Comparison of ENCODE assay signal across 21 mouse cellular contexts in genomic region chr7:126725077-126725476, GRCm38 (mm10). TPM values are rescaled to one million over a fixed set of nuclear protein-coding genes. Genes with fewer than 3 reads are reported as not detected.
DNase-seq lines count a peak whose midpoint lies in the region; ATAC-seq and TF ChIP-seq lines count a peak whose summit lies in the region.
"Had no signal": no experiment of that assay in that cellular context is flagged by ENCODE, and none has a peak within 500 bp of the region (broad histone marks: within the 10 kb centered on the region; RNA-seq: fewer than 3 reads in every experiment).

No protein-coding gene starts in this region.

- peak overlapping the region; percentile 8; the same call in 1 of the 2 replicates for H3K4me3 ChIP-seq in bone marrow macrophage, adult 2 months (ENCODE audit: insufficient read depth, low read length)
- no peak overlapping the region for H3K4me3 ChIP-seq in hindbrain, embryonic 10.5 days
- H3K4me3 ChIP-seq: embryonic facial prominence, embryonic 10.5 days; gastrocnemius, adult 2 months; heart, embryonic 10.5 days; hindbrain, embryonic 15.5 days had no signal

- ATAC-seq in monocyte, adult 5-6 weeks (replicated peaks; ENCODE audit: insufficient number of reproducible peaks, low FRiP score, low TSS enrichment, poor library complexity, severe bottlenecking) = peak; percentile 81
- ATAC-seq: forebrain, embryonic 14.5 days; inflammation-experienced regulatory T-cells, adult 6 months had no signal

- H3K27me3 ChIP-seq in hindbrain, embryonic 10.5 days (ENCODE audit: insufficient read depth, poor library complexity, severe bottlenecking) = no peaks in the 10 kb centered on the region
- H3K27me3 ChIP-seq: hindbrain, embryonic 15.5 days had no signal

- WGBS in hindbrain, embryonic 10.5 days = 85% methylated on average over 3 of the region's 3 CpGs

- peaks cover 31% of the 10 kb centered on the region for H3K4me1 ChIP-seq in bone marrow macrophage, adult 2 months (ENCODE audit: control insufficient read depth, insufficient read depth, low read length)
- H3K4me1 ChIP-seq in hindbrain, embryonic 10.5 days (replicated peaks) = no peaks in the 10 kb centered on the region
- H3K4me1 ChIP-seq: embryonic facial prominence, embryonic 10.5 days; heart, embryonic 10.5 days; hindbrain, embryonic 15.5 days had no signal

- no peak for TF ChIP-seq POLR2A in bone marrow macrophage, adult 2 months (IDR thresholded peaks at IDR 0.05; ENCODE audit: borderline replicate concordance, low read depth, low read length)

- H3K36me3 ChIP-seq in hindbrain, embryonic 10.5 days = no peaks in the 10 kb centered on the region
- H3K36me3 ChIP-seq: embryonic facial prominence, embryonic 10.5 days; heart, embryonic 10.5 days; hindbrain, embryonic 15.5 days had no signal

- H3K27ac ChIP-seq in bone marrow macrophage, adult 2 months (ENCODE audit: insufficient read depth, low read depth, low read length) = peak overlapping the region; percentile 83
- no peak overlapping the region for H3K27ac ChIP-seq in hindbrain, embryonic 10.5 days
- H3K27ac ChIP-seq: embryonic facial prominence, embryonic 10.5 days; gastrocnemius, adult 2 months; heart, embryonic 10.5 days; hindbrain, embryonic 15.5 days had no signal

- TF ChIP-seq CTCF in bone marrow macrophage, adult 2 months (IDR thresholded peaks at IDR 0.05; ENCODE audit: low read depth, low read length) = no peak

- peak; percentile 83 for DNase-seq in 416B (ENCODE audit: low read depth)
- DNase-seq in induced T-regulatory cell, adult 2 months (ENCODE audit: low read depth) = peak; percentile 34
- DNase-seq in heart, adult 18-20 months = no peak
- DNase-seq in hindbrain, embryonic 10.5 days (ENCODE audit: low spot score) = no peak
- DNase-seq in retina, embryonic 14.5 days (ENCODE audit: low spot score) = no peak
- DNase-seq: adrenal gland, adult 8-10 months; adrenal gland, postnatal 36 days; cerebellum, adult 11-12 months; cerebellum, adult 9-10 months; cerebellum, postnatal 25 days; gastrocnemius, adult 2 months; gastrocnemius, postnatal 25 days; heart, adult 11 months; heart, postnatal 10 days had no signal

- no peaks in the 10 kb centered on the region for H3K9me3 ChIP-seq in hindbrain, embryonic 10.5 days
- H3K9me3 ChIP-seq: heart, embryonic 10.5 days; hindbrain, embryonic 15.5 days had no signal

RNA-seq across cellular contexts. Expression of gene Coro1a, which starts 17.5 kb away (rescaled TPM):
- 622 and 668 TPM in 2 replicates for polyA plus RNA-seq in bone marrow macrophage, adult 2 months (2012; ENCODE audit: insufficient read depth, insufficient read length, missing spikeins)
- 1,450 to 2,051 TPM (median 1,984 TPM) in 3 replicates for total RNA-seq in monocyte, adult 5-6 weeks (2017)
- total RNA-seq in heart, adult 18-20 months (2021) = 10 to 100 TPM in 1 of 2 experiments, 1 to 10 TPM in 1; 9.3 to 28.6 TPM
- 49.2 and 59.5 TPM in 2 replicates for polyA plus RNA-seq in hindbrain, embryonic 10.5 days (2016; fragmentation: Nextera tagmentation; extraction: Ambion mirVana)

RNA-seq across cellular contexts. Expression of gene Slx1b, which starts 29.5 kb away (rescaled TPM):
- 8.4 and 11.6 TPM in 2 replicates for polyA plus RNA-seq in bone marrow macrophage, adult 2 months (2012; ENCODE audit: insufficient read depth, insufficient read length, missing spikeins)
- total RNA-seq in monocyte, adult 5-6 weeks (2017) = 3.0 to 6.2 TPM (median 6.1 TPM) in 3 replicates
- total RNA-seq in heart, adult 18-20 months (2021) = 1 to 10 TPM; 3.7 to 4.1 TPM
- polyA plus RNA-seq in hindbrain, embryonic 10.5 days (2016; fragmentation: Nextera tagmentation; extraction: Ambion mirVana) = 15.3 and 16.6 TPM in 2 replicates

RNA-seq across cellular contexts. Expression of gene Bola2, which starts 29.9 kb away (rescaled TPM):
- 62.1 and 63.7 TPM in 2 replicates for polyA plus RNA-seq in bone marrow macrophage, adult 2 months (2012; ENCODE audit: insufficient read depth, insufficient read length, missing spikeins)
- 68.4 to 80.5 TPM (median 78.3 TPM) in 3 replicates for total RNA-seq in monocyte, adult 5-6 weeks (2017)
- 10 to 100 TPM; 60.1 to 60.4 TPM for total RNA-seq in heart, adult 18-20 months (2021)
- polyA plus RNA-seq in hindbrain, embryonic 10.5 days (2016; fragmentation: Nextera tagmentation; extraction: Ambion mirVana) = 208 and 212 TPM in 2 replicates

RNA-seq across cellular contexts. Expression of gene Mapk3, which starts 34.3 kb away (rescaled TPM):
- 331 and 390 TPM in 2 replicates for polyA plus RNA-seq in bone marrow macrophage, adult 2 months (2012; ENCODE audit: insufficient read depth, insufficient read length, missing spikeins)
- 40.9 to 55.3 TPM (median 48.6 TPM) in 3 replicates for total RNA-seq in monocyte, adult 5-6 weeks (2017)
- 10 to 100 TPM; 37.2 to 46.7 TPM for total RNA-seq in heart, adult 18-20 months (2021)
- polyA plus RNA-seq in hindbrain, embryonic 10.5 days (2016; fragmentation: Nextera tagmentation; extraction: Ambion mirVana) = 62.5 and 63.8 TPM in 2 replicates

RNA-seq across cellular contexts. Expression of gene Gdpd3, which starts 41.1 kb away (rescaled TPM):
- polyA plus RNA-seq in bone marrow macrophage, adult 2 months (2012; ENCODE audit: insufficient read depth, insufficient read length, missing spikeins) = 20.8 and 27.0 TPM in 2 replicates
- 18.3 to 26.4 TPM (median 23.7 TPM) in 3 replicates for total RNA-seq in monocyte, adult 5-6 weeks (2017)
- 1 to 10 TPM in 1 of 2 experiments, under 1 TPM in 1; 0.27 to 1.6 TPM for total RNA-seq in heart, adult 18-20 months (2021)
- polyA plus RNA-seq in hindbrain, embryonic 10.5 days (2016; fragmentation: Nextera tagmentation; extraction: Ambion mirVana) = 0.55 and 1.3 TPM in 2 replicates

Comparison
In these comparisons a context has a peak if more than half of its experiments do, and no peak if none do; other contexts are left out.
1. DNase-seq: peak in 416B (single experiment) and induced T-regulatory cell, adult 2 months (single experiment); none in heart, adult 18-20 months (0 of 2), hindbrain, embryonic 10.5 days (single experiment) and retina, embryonic 14.5 days (single experiment).
2. RNA of gene Coro1a, which starts 17.5 kb away (total RNA-seq): 1,450 to 2,051 TPM in monocyte, adult 5-6 weeks; 9.3 to 28.6 TPM in heart, adult 18-20 months; every median in the first group is over 10 times any median in the second.